Mouse (Mus musculus) embryonic facial prominence, embryonic 10.5 days (tissue): ENCODE data around the gene Galt. TPM values are rescaled to one million over a fixed set of nuclear protein-coding genes. Genes with fewer than 3 reads are reported as not detected.
A peak's percentile ranks its signal among the peaks of the same experiment; 100 is the strongest.
"Not testable (repeated sequence)": the region's sequence is repeated elsewhere in the genome, so short reads cannot be mapped to it uniquely, and the experiment has no call there.

ENCODE experiments used
- DNase-seq: peaks from one replicate; pipeline ENCODE4 v3.0.0-alpha.2; 2017; ENCODE audit warnings: low spot score
- H3K27ac ChIP-seq: fragments of 300-500 bp; sonication (generic); replicated peaks from 2 replicates; pipeline ENCODE4 v1.5.1; 2016; ENCODE audit warnings: mild to moderate bottlenecking
- H3K27me3 ChIP-seq: fragments of 300-500 bp; sonication (generic); replicated peaks from 2 replicates; pipeline ENCODE4 v1.6.1; 2016; ENCODE audit warnings: low read depth, mild to moderate bottlenecking; ENCODE audit not compliant: poor library complexity, severe bottlenecking
- H3K36me3 ChIP-seq: fragments of 300-500 bp; sonication (generic); replicated peaks from 2 replicates; pipeline ENCODE4 v1.6.1; 2016; ENCODE audit warnings: mild to moderate bottlenecking, moderate library complexity
- H3K4me1 ChIP-seq: fragments of 300-500 bp; sonication (generic); 2 replicates; pipeline ENCODE4 v1.6.1; 2016
- H3K4me3 ChIP-seq: fragments of 300-500 bp; sonication (generic); 2 replicates; pipeline ENCODE4 v1.5.1; 2016; ENCODE audit warnings: mild to moderate bottlenecking, moderate library complexity
- H3K9me3 ChIP-seq: fragments of 300-500 bp; sonication (generic); 2 replicates; pipeline ENCODE4 v1.6.1; 2016; ENCODE audit warnings: mild to moderate bottlenecking
- WGBS: fragments of 180-500 bp; shearing (Covaris S2); methylation state at CpG from one replicate; pipeline ENCODE4 v1.1.7; 2016; 5-methylcytosine and 5-hydroxymethylcytosine counted together
- polyA plus RNA-seq: library from polyadenylated mRNA; unstranded; fragments of >200 nt; fragmentation: Nextera tagmentation; extraction: Ambion mirVana; gene quantifications from 2 replicates; pipeline ENCODE4 v1.2.1, GENCODE M21; 2016

Galt gene
- polyA plus RNA-seq, 1 experiment from 2014 or later: 34.3 TPM

- under 1% methylated on average over 57 of the region's 57 CpGs for WGBS
- Histone ChIP-seq H3K27ac (peak within 1 kb of the TSS; percentile 88), H3K4me3 (peak within 1 kb of the TSS; percentile 76), H3K9me3 (no peaks in the 10 kb centered on the region), H3K27me3 (no peaks in the 10 kb centered on the region), H3K36me3 (peaks cover 19% of the 10 kb centered on the region), H3K4me1 (peaks cover 36% of the 10 kb centered on the region)
- peak; percentile 91 for DNase-seq
These were observed 594 bp downstream of the Galt start, which contains the start of gene Sigmar1 for GRCm38 (mm10) chr4:41755338-41756305. Gene Sigmar1 (minus strand): TSS chr4:41756157.

- no peaks in the 10 kb centered on the region for H3K27me3 ChIP-seq
- WGBS: 81% methylated on average over 8 of the region's 8 CpGs
- peaks cover 44% of the 10 kb centered on the region for H3K4me1 ChIP-seq
- H3K4me3 ChIP-seq: peak overlapping the region; percentile 76
- H3K27ac ChIP-seq: peak overlapping the region; percentile 88
- H3K9me3 ChIP-seq: no peaks in the 10 kb centered on the region
- H3K36me3 ChIP-seq: peaks cover 19% of the 10 kb centered on the region
- no peak for DNase-seq
These were observed 1.4 kb downstream of the Galt start for GRCm38 (mm10) chr4:41756440-41756839.

- DNase-seq: no peak
- peaks cover 53% of the 10 kb centered on the region for H3K4me1 ChIP-seq
- no peaks in the 10 kb centered on the region for H3K9me3 ChIP-seq
- H3K36me3 ChIP-seq: peaks cover 19% of the 10 kb centered on the region
- 89% methylated on average over 13 of the region's 13 CpGs for WGBS
- no peak overlapping the region for H3K27ac ChIP-seq
- H3K4me3 ChIP-seq: no peak overlapping the region
- H3K27me3 ChIP-seq: no peaks in the 10 kb centered on the region
These were observed 2.3 kb downstream of the Galt start for GRCm38 (mm10) chr4:41757321-41757720.

GRCm38 (mm10) chr4:41758021-41758420 lies 3.0 kb downstream of the Galt start:
- peaks cover 60% of the 10 kb centered on the region for H3K4me1 ChIP-seq
- no peaks in the 10 kb centered on the region for H3K27me3 ChIP-seq
- no peaks in the 10 kb centered on the region for H3K9me3 ChIP-seq
- H3K36me3 ChIP-seq: peaks cover 19% of the 10 kb centered on the region
- no peak overlapping the region for H3K4me3 ChIP-seq
- no peak for DNase-seq
- no peak overlapping the region for H3K27ac ChIP-seq
- 84% methylated on average over 11 of the region's 11 CpGs for WGBS

GRCm38 (mm10) chr4:41758701-41759100 lies 3.7 kb downstream of the Galt start:
- DNase-seq: no peak
- Histone ChIP-seq H3K27me3 (no peaks in the 10 kb centered on the region), H3K4me3 (no peak overlapping the region), H3K36me3 (peaks cover 19% of the 10 kb centered on the region), H3K9me3 (no peaks in the 10 kb centered on the region), H3K4me1 (peaks cover 65% of the 10 kb centered on the region), H3K27ac (no peak overlapping the region)
- 93% methylated on average over 4 of the region's 4 CpGs for WGBS

GRCm38 (mm10) chr4:41759206-41759605 lies 4.2 kb downstream of the Galt start:
- 0 out of 2 replicates have a peak overlapping the region, but pooled peaks have one; percentile 65 for H3K4me3 ChIP-seq
- DNase-seq: no peak
- H3K36me3 ChIP-seq: peaks cover 19% of the 10 kb centered on the region
- H3K27me3 ChIP-seq: no peaks in the 10 kb centered on the region
- H3K27ac ChIP-seq: peak overlapping the region; percentile 89
- H3K4me1 ChIP-seq: peaks cover 65% of the 10 kb centered on the region
- 89% methylated on average over 9 of the region's 9 CpGs for WGBS
- H3K9me3 ChIP-seq: no peaks in the 10 kb centered on the region

GRCm38 (mm10) chr4:41759656-41760287 lies 4.7 kb downstream of the Galt start:
- Histone ChIP-seq H3K27me3 (no peaks in the 10 kb centered on the region), H3K4me3 (peak overlapping the region; percentile 65), H3K36me3 (peaks cover 19% of the 10 kb centered on the region), H3K4me1 (peaks cover 62% of the 10 kb centered on the region), H3K9me3 (no peaks in the 10 kb centered on the region), H3K27ac (peak overlapping the region; percentile 89)
- no peak for DNase-seq
- WGBS: 34% methylated on average over 6 of the region's 6 CpGs

- no peaks in the 10 kb centered on the region for H3K9me3 ChIP-seq
- no peaks in the 10 kb centered on the region for H3K27me3 ChIP-seq
- DNase-seq: peak; percentile 93
- WGBS: under 1% methylated on average over 15 of the region's 15 CpGs
- peak overlapping the region; percentile 65 for H3K4me3 ChIP-seq
- H3K36me3 ChIP-seq: peaks cover 19% of the 10 kb centered on the region
- peak overlapping the region; percentile 89 for H3K27ac ChIP-seq
- peaks cover 58% of the 10 kb centered on the region for H3K4me1 ChIP-seq
These were observed 5.3 kb downstream of the Galt start for GRCm38 (mm10) chr4:41760288-41760721.

- DNase-seq: no peak
- 72% methylated on average over 4 of the region's 4 CpGs for WGBS
- Histone ChIP-seq H3K4me1 (peaks cover 55% of the 10 kb centered on the region), H3K27ac (peak overlapping the region; percentile 89), H3K36me3 (peaks cover 24% of the 10 kb centered on the region), H3K27me3 (no peaks in the 10 kb centered on the region), H3K9me3 (no peaks in the 10 kb centered on the region), H3K4me3 (peak overlapping the region; percentile 65)
These were observed 5.9 kb downstream of the Galt start for GRCm38 (mm10) chr4:41760911-41761310.

GRCm38 (mm10) chr4:41761680-41762079 lies 6.7 kb downstream of the Galt start:
- Histone ChIP-seq H3K4me1 (peaks cover 47% of the 10 kb centered on the region), H3K36me3 (peaks cover 29% of the 10 kb centered on the region), H3K27ac (peak overlapping the region; percentile 89), H3K9me3 (no peaks in the 10 kb centered on the region), H3K4me3 (peak overlapping the region; percentile 65), H3K27me3 (no peaks in the 10 kb centered on the region)
- peak; percentile 56 for DNase-seq

- WGBS: 30% methylated on average over 8 of the region's 8 CpGs
- Histone ChIP-seq H3K4me1 (peaks cover 44% of the 10 kb centered on the region), H3K9me3 (no peaks in the 10 kb centered on the region), H3K36me3 (peaks cover 32% of the 10 kb centered on the region), H3K27ac (peak overlapping the region; percentile 89), H3K27me3 (no peaks in the 10 kb centered on the region), H3K4me3 (peak overlapping the region; percentile 65)
- DNase-seq: peak; percentile 85
These were observed 7.2 kb downstream of the Galt start for GRCm38 (mm10) chr4:41762099-41762687.

GRCm38 (mm10) chr4:41762688-41763114 lies 7.7 kb downstream of the Galt start:
- Histone ChIP-seq H3K36me3 (peaks cover 32% of the 10 kb centered on the region), H3K4me3 (peak overlapping the region; percentile 65), H3K4me1 (peaks cover 44% of the 10 kb centered on the region), H3K27ac (peak overlapping the region; percentile 89)
- DNase-seq: peak; percentile 80
- 25% methylated on average over 8 of the region's 8 CpGs for WGBS
- not testable (repeated sequence) for H3K27me3 ChIP-seq, H3K9me3 ChIP-seq
